Mouse (Mus musculus) colon, adult 2 months (tissue): Measurements from ENCODE around the gene Bpifb3. TPM values are rescaled to one million over a fixed set of nuclear protein-coding genes. Genes with fewer than 3 reads are reported as not detected.

Source experiments
- polyA plus RNA-seq: library from polyadenylated mRNA; depleted of rRNA; stranded (reverse); fragments of >200 nt; gene quantifications from 2 replicates; pipeline ENCODE4 v1.2.3, GENCODE M21; 2012; rRNA removed

The Bpifb3 gene
- 0.06 TPM in 1 of 2 replicates, not detected in the other for polyA plus RNA-seq

DNA sequence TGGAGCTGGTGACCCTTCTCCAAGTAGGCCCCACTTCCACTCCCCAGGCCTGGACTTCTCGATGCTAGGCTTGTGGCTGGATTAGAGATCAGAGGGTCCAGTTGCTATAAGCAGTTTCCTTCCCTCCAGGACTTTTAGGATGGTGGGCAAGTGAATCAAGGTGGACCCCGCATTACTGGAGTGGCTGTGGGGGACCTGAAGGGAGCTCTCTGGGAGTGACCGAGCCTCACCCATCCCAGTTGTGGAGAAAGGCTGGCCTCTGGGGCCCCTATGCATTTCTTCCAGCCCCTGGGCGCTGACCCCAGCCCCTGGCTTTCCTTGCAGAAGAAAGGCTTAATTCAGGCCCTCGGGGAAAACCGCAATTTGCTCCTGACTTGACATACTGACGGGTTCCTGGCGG is at the start of gene Bpifb3:
Gene Bpifb3, plus strand, starts transcription at position 301 of the 400 bp plus-strand sequence.

DNA sequence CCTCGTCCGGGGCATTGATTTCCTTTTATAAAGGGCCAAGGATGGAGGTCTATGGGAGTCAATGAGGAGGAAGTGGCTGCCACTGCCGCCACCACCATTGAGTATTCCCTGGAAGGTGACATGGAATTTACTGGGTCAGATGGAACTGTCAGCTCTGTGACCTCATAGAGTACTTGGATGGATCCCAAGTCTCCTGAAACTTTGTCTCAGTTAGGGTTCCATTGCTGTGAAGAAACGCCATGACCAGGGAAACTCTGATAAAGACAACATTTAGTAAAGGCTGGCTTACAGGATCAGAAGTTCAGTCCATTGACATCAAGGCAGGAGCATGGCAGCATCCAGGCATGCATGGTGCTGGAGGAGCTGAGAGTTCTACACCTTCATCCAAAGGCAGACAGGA is 47.0 kb upstream of the Bpifb3 start, which contains the start of gene Sun5:
Gene Sun5, minus strand, starts transcription at position 101 of the 400 bp plus-strand sequence.

DNA sequence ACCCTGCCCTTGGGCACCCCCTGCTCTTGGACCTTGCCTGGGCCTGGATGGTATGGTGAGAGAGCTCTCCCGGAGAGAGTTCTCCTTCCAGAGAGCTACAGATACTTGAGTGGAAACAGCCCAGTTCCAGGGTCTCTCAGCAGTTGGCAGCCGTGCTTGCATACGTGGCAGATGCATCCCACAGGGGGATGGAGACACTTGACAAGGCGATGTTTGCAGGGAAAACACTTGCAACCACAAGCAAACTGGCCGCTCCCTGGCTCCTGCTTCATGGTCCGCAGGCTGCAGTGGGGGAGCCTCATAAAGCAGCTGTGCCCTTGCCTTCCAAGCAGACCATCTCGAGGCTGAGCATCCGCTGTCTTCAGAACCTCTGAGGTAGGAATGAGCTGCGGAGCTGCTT is 43.3 kb upstream of the Bpifb3 start, which contains the start of gene Bpifb2:
Gene Bpifb2, plus strand, starts transcription at position 301 of the 400 bp plus-strand sequence.

DNA sequence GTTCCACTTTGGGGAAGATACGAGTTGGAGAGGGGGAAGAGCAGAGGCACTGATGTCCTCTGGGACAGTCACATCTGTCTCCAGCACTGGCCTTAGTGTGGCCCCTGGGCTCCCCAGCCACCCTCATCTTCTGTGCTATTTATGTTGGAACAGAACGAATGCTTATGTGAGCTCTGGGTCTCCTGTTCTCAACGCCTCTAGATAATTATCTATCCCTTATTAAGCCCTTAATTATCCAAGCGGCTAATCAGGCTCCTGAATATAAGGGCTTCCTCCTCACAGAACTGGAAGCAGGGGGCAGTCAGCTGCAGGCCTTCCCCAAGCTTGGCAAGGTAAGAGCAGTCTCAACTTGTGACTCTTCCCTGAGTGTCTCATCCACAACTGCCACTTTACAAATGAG is 17.9 kb upstream of the Bpifb3 start, which contains the start of gene Bpifb6:
Gene Bpifb6, plus strand, starts transcription at position 301 of the 400 bp plus-strand sequence.

DNA sequence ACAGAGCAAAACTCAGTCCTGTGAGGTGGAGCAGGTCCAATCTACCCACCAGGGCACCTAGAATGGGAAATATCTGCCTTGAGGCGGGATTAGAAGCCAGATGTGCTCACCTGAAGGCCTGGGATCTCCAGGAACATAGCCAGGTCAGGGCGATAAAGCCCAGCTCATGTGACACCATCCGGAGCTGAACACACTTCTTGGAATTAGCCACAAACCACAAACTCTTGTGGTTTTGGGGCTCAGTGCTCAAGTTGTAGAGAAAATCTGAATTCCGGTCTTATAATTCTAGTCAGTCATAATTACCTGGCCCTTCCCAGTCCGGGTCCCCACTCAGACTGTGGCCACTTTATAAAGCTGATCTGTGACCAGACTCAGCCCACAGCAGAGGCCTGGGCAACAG is 19.8 kb downstream of the Bpifb3 start, which contains the start of gene Bpifb4:
Gene Bpifb4, plus strand, starts transcription at position 370 of the 400 bp plus-strand sequence.

DNA sequence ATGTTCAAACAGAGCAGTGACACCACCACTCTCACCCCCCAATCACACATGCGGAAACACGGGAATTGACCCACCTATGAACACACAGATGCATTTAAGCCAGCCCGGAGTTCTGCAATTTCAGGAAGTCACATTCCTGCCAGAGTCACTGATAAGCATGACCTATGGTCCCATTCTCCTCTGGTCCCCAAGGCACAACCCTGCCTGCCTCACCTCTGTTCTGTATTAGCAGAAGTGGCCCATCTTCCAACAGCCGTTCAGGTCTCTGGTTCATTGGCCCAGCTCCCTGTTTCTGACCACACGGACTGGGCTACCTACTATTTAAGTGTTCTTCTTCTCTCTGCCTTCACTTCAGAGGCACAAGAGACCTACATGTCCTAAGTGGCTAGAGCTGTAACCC is 56.6 kb downstream of the Bpifb3 start, which contains the start of gene Bpifa6:
Gene Bpifa6, plus strand, starts transcription at position 364 of the 400 bp plus-strand sequence.

Other genes with a start within 250 kb of the Bpifb3 start
- not detected in 2 replicates for gene Dnmt3c, start 221.6 kb upstream of the Bpifb3 start, polyA plus RNA-seq
- 5.9 and 6.9 TPM in 2 replicates for gene Mapre1, start 177.0 kb upstream of the Bpifb3 start, polyA plus RNA-seq
- 0.17 and 0.20 TPM in 2 replicates for gene Efcab8, start 138.3 kb upstream of the Bpifb3 start, polyA plus RNA-seq
- not detected in 2 replicates for gene Sun5, start 47.1 kb upstream of the Bpifb3 start, polyA plus RNA-seq
- not detected in 2 replicates for gene Bpifb2, start 43.2 kb upstream of the Bpifb3 start, polyA plus RNA-seq
- not detected in 2 replicates for gene Bpifb6, start 17.8 kb upstream of the Bpifb3 start, polyA plus RNA-seq
- gene Bpifb4, start 20.0 kb downstream of the Bpifb3 start, polyA plus RNA-seq: not detected in 2 replicates
- not detected in 2 replicates for gene Bpifa6, start 56.7 kb downstream of the Bpifb3 start, polyA plus RNA-seq
- not detected in 2 replicates for gene Bpifa2, start 90.0 kb downstream of the Bpifb3 start, polyA plus RNA-seq
- not detected in 2 replicates for gene Bpifa3, start 212.1 kb downstream of the Bpifb3 start, polyA plus RNA-seq
- gene Bpifa1, start 224.7 kb downstream of the Bpifb3 start, polyA plus RNA-seq: 0.25 TPM in 1 of 2 replicates, not detected in the other
- gene Bpifa5, start 244.4 kb downstream of the Bpifb3 start, polyA plus RNA-seq: not detected in 2 replicates